Mouse (Mus musculus): ENCODE measurements around the gene Helz2. TPM values are rescaled to one million over a fixed set of nuclear protein-coding genes. Genes with fewer than 3 reads are reported as not detected.
A peak's percentile ranks its signal among the peaks of the same experiment; 100 is the strongest.
"Not testable (repeated sequence)": the region's sequence is repeated elsewhere in the genome, so short reads cannot be mapped to it uniquely, and the experiment has no call there.

The Helz2 gene
- 2.5 and 3.0 TPM in 2 replicates for polyA plus RNA-seq (2014; fragmentation: Nextera tagmentation; extraction: Ambion mirVana)

GRCm38 (mm10) chr2:181241602-181242313 is at the start of gene Helz2:
Helz2 (minus strand) TSS chr2:181242027.
- peak within 1 kb of the TSS; percentile 72 for H3K4me2 ChIP-seq
- WGBS, result 8% methylated on average over 16 of the region's 16 CpGs
- DNase-seq, result peak; percentile 56
- H3K9me3 ChIP-seq (ENCODE audit: low read depth, low read length), result no peaks in the 10 kb centered on the region
- H3K27ac ChIP-seq (ENCODE audit: low read depth), result peak within 1 kb of the TSS; percentile 33; the same call in 1 of the 2 replicates
- no peaks in the 10 kb centered on the region for H3K27me3 ChIP-seq (ENCODE audit: insufficient read depth, low read length)
- H3K4me1 ChIP-seq (ENCODE audit: insufficient read depth), result 0 out of 2 replicates have a peak, but pooled peaks cover 3% of the 10 kb centered on the region
- TF ChIP-seq CTCF (IDR thresholded peaks at IDR 0.05; ENCODE audit: low read depth), result no peak
- H3K36me3 ChIP-seq (ENCODE audit: insufficient read depth), result 0 out of 2 replicates have a peak, but pooled peaks cover 10% of the 10 kb centered on the region
- peak; percentile 75 for ATAC-seq (ENCODE audit: insufficient read depth)
- peak within 1 kb of the TSS; percentile 73 for H3K9ac ChIP-seq
- peak within 1 kb of the TSS; percentile 56 for H3K4me3 ChIP-seq (ENCODE audit: low read depth, low read length)

GRCm38 (mm10) chr2:181290937-181291336 is 49.1 kb upstream of the Helz2 start:
- H3K4me3 ChIP-seq (ENCODE audit: low read depth, low read length), result no peak overlapping the region
- H3K4me2 ChIP-seq, result no peak overlapping the region
- no peak overlapping the region for H3K9ac ChIP-seq
- TF ChIP-seq CTCF (IDR thresholded peaks at IDR 0.05; ENCODE audit: low read depth), result no peak
- 67% methylated on average over 1 of the region's 1 CpGs for WGBS
- peaks cover 4% of the 10 kb centered on the region; the same call in 1 of the 2 replicates for H3K4me1 ChIP-seq (ENCODE audit: insufficient read depth)
- H3K36me3 ChIP-seq (ENCODE audit: insufficient read depth), result peaks cover 2% of the 10 kb centered on the region
- no peak overlapping the region for H3K27ac ChIP-seq (ENCODE audit: low read depth)
- no peak for DNase-seq
- no peaks in the 10 kb centered on the region for H3K27me3 ChIP-seq (ENCODE audit: insufficient read depth, low read length)
- no peaks in the 10 kb centered on the region for H3K9me3 ChIP-seq (ENCODE audit: low read depth, low read length)
- no peak for ATAC-seq (ENCODE audit: insufficient read depth)

GRCm38 (mm10) chr2:181288691-181289090 is 46.9 kb upstream of the Helz2 start:
- no peaks in the 10 kb centered on the region for H3K27me3 ChIP-seq (ENCODE audit: insufficient read depth, low read length)
- H3K9ac ChIP-seq, result peak overlapping the region; percentile 90
- ATAC-seq (ENCODE audit: insufficient read depth) (no peak), DNase-seq (no peak)
- H3K27ac ChIP-seq (ENCODE audit: low read depth), result 0 out of 2 replicates have a peak overlapping the region, but pooled peaks have one; percentile 10
- peak overlapping the region; percentile 71 for H3K4me2 ChIP-seq
- TF ChIP-seq CTCF (IDR thresholded peaks at IDR 0.05; ENCODE audit: low read depth), result no peak
- H3K36me3 ChIP-seq (ENCODE audit: insufficient read depth), result peaks cover 11% of the 10 kb centered on the region
- peak overlapping the region; percentile 70 for H3K4me3 ChIP-seq (ENCODE audit: low read depth, low read length)
- peaks cover 4% of the 10 kb centered on the region; the same call in 1 of the 2 replicates for H3K4me1 ChIP-seq (ENCODE audit: insufficient read depth)
- WGBS, result 70% methylated on average over 3 of the region's 3 CpGs
- H3K9me3 ChIP-seq (ENCODE audit: low read depth, low read length), result no peaks in the 10 kb centered on the region

GRCm38 (mm10) chr2:181287958-181288350 is 46.1 kb upstream of the Helz2 start, which contains the start of gene Gmeb2:
Gmeb2 (minus strand) TSS chr2:181288035.
- Histone ChIP-seq H3K36me3 (ENCODE audit: insufficient read depth) (peaks cover 17% of the 10 kb centered on the region), H3K4me3 (ENCODE audit: low read depth, low read length) (peak within 1 kb of the TSS; percentile 70), H3K27ac (ENCODE audit: low read depth) (peak within 1 kb of the TSS; percentile 94), H3K9ac (peak within 1 kb of the TSS; percentile 90), H3K4me2 (peak within 1 kb of the TSS; percentile 77)
- H3K9me3 ChIP-seq (ENCODE audit: low read depth, low read length); H3K4me1 ChIP-seq (ENCODE audit: insufficient read depth); H3K27me3 ChIP-seq (ENCODE audit: insufficient read depth, low read length): not testable (repeated sequence)
- peak; percentile 49 for TF ChIP-seq CTCF (IDR thresholded peaks at IDR 0.05; ENCODE audit: low read depth)
- WGBS, result under 1% methylated on average over 16 of the region's 38 CpGs
- ATAC-seq (ENCODE audit: insufficient read depth) (peak; percentile 98), DNase-seq (peak; percentile 99)

- Histone ChIP-seq H3K4me1 (ENCODE audit: insufficient read depth) (peaks cover 4% of the 10 kb centered on the region; the same call in 1 of the 2 replicates), H3K27me3 (ENCODE audit: insufficient read depth, low read length) (no peaks in the 10 kb centered on the region), H3K9ac (peak overlapping the region; percentile 90), H3K9me3 (ENCODE audit: low read depth, low read length) (no peaks in the 10 kb centered on the region), H3K27ac (ENCODE audit: low read depth) (peak overlapping the region; percentile 94), H3K4me3 (ENCODE audit: low read depth, low read length) (peak overlapping the region; percentile 70), H3K36me3 (ENCODE audit: insufficient read depth) (peaks cover 17% of the 10 kb centered on the region), H3K4me2 (peak overlapping the region; percentile 77)
- TF ChIP-seq CTCF (IDR thresholded peaks at IDR 0.05; ENCODE audit: low read depth), result no peak
- peak; percentile 89 for DNase-seq
- peak; percentile 87 for ATAC-seq (ENCODE audit: insufficient read depth)
- WGBS, result under 1% methylated on average over 40 of the region's 71 CpGs
Observed at GRCm38 (mm10) chr2:181287338-181287957, 45.6 kb upstream of the Helz2 start.

- peaks cover 4% of the 10 kb centered on the region; the same call in 1 of the 2 replicates for H3K4me1 ChIP-seq (ENCODE audit: insufficient read depth)
- peak overlapping the region; percentile 94 for H3K27ac ChIP-seq (ENCODE audit: low read depth)
- ATAC-seq (ENCODE audit: insufficient read depth) (no peak), DNase-seq (no peak)
- 47% methylated on average over 6 of the region's 6 CpGs for WGBS
- H3K9me3 ChIP-seq (ENCODE audit: low read depth, low read length), result no peaks in the 10 kb centered on the region
- H3K27me3 ChIP-seq (ENCODE audit: insufficient read depth, low read length), result no peaks in the 10 kb centered on the region
- H3K4me3 ChIP-seq (ENCODE audit: low read depth, low read length), result peak overlapping the region; percentile 70
- peak overlapping the region; percentile 90 for H3K9ac ChIP-seq
- no peak for TF ChIP-seq CTCF (IDR thresholded peaks at IDR 0.05; ENCODE audit: low read depth)
- H3K36me3 ChIP-seq (ENCODE audit: insufficient read depth), result peaks cover 22% of the 10 kb centered on the region
- H3K4me2 ChIP-seq, result peak overlapping the region; percentile 77
Observed at GRCm38 (mm10) chr2:181286629-181287337, 45.0 kb upstream of the Helz2 start.

Measured in lung, embryonic 14.5 days (tissue).